Mouse (Mus musculus): ENCODE results near the gene Cdca5.

DNA sequence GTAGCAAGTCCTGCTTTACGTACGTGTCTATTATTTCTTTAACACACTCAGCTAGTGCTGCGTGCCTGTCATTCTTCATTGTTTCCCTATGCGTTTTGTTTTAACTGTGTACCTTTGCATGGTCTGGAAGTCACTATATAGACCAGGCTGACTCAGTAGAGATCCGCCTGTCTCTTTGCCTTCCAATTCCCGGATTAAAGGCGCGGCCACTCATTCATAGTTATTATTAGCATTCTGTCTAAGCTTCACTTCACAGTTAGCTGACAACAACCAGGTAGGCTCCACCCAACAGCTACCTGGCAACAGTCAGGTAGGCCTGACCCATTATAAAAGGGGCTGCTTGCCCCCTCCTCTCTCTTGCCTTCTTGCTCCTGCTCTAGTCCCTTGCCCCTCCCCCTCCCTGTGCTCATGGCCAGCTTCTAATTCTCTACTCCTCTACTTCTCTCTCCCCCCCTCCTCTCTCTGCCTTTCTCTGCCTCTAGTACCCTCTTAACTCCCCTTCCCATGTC, 33.9 kb downstream of the Cdca5 start:
- TF ChIP-seq POLR2A (IDR thresholded peaks at IDR 0.05; ENCODE audit: borderline replicate concordance, low read depth, low read length) (no peak), CTCF (IDR thresholded peaks at IDR 0.05; ENCODE audit: low read depth, low read length) (no peak)

All from bone marrow macrophage, adult 2 months (primary cell).